Mouse (Mus musculus) fibroblast of lung, adult 2 months (primary cell): ENCODE measurements at regions not wholly inside any gene's neighbourhood (a gene's known extent, or its start where the extent isn't known, plus 50 kb on each side); places are given as distances from the start of the nearest gene placed in this dataset.

Experiments used
- DNase-seq: peaks from one replicate; pipeline ENCODE4 v3.0.0-alpha.2; 2011; ENCODE audit warnings: low read depth

DNA sequence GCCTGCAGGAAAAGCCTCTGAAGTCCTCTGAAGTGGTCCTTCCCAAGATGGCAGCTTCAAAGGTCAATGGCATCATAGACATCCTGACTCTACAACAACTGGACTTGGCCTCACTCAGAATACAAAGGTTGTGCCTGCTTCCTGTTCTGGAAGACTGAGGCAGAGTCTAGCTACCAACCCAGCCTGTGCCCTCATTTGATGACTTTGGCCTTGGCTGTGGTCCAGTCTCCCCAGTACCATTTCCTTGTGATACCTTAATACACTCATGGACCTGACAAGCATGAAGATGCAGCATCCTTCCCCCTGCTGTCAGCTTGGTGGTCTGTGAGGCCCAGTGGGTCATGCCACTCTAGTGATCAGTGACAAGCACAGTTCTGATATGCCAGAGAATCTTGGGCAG, 130.6 kb downstream of the Gm4791 start:
- DNase-seq: no peak

DNA sequence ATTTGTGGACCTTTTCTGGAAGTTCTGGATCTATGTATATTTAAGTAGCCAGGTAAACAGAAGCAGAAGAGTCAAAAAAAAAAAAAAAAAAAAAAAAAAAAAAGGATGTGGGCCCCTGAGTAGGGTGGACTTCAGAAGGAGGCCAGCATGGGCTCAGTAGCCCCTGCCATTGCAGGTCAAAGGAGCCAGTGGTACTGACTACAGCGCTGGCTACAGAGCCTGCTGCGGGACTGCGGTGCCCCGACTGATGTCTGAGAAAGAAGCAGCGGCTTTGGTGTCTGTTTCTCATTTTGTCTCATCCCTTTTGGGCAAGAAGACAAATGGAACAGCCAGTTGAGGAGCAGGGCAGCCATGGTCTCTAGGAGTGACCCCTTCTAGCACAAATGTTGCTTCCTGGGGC, 134.9 kb downstream of the Gm4791 start:
- no peak for DNase-seq

DNA sequence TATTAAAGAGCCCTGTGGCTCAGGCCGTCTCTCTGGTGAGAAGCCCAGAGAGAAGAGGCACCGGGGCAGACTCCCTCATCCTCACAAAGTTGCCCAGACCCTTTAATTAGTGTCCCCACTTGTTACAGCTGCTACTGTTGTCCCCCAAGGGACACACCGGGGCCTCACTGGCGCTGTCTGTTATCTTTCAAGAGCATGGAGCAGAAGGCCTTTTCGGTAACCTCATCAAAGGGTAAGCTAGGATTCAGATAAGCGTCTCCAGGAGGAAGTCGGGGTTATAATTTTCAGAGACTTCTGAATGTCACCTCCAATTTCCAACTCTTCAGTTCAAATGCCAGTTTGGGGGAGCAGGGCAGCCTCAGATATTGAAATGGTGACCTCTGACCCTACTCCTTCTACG, 135.3 kb downstream of the Gm4791 start:
- no peak for DNase-seq

DNA sequence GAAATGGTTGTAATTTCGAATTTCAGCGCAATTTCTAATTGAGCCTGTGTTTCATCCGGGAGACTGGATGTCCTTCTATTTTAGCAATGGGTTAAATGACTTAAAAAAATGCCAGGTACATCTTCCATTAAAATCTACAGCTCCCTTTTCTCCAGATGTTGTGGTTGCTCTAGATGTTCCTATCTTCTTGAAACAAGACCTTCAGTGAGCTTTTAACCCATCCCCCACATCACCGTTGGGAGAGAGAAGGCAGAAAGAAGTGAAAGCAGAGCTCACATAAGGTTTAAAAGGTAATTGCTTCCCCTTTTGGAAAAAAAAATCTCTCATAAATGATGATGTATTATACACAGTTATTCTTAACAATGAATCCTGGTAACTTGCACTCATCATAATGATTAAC, 135.9 kb downstream of the Gm4791 start:
- no peak for DNase-seq

DNA sequence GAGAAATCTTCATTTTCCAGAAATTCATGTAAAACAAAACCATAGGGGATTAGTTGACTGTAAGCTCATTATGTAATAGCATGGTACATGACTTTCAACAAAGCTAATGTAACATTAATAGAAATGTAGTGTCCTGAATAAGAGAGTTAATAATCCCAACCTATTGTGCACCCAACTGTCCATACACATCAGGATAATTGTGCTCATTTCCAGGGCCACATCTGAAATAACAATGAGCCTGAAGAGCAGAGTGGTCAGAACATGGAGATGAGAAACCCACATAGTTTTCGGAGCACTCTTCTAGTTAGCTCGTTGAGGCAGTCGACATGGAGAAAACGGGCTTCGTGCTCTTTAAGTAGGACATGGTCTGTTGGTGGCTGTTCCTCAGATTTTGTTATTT, 138.1 kb downstream of the Gm4791 start:
- no peak for DNase-seq

DNA sequence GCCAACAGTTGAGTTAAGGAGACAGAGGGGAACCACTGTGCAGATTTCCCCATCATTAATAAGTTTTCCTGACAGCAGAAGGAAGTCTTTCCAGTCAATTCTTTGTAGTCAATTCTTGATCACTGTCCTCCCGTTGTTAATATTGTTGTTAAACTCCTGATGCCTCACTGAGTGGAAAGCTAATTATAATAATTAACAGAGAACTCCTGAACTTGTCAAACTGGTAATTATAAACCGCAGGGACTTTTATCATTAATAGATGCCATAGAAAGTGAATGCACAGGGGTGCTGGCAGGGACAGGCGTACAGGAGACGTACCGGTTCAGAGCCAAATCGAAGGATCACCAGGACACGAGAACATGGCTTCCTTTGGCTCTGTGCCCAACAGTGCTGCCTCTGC, 154.9 kb downstream of the Gm4791 start:
- DNase-seq: no peak

DNA sequence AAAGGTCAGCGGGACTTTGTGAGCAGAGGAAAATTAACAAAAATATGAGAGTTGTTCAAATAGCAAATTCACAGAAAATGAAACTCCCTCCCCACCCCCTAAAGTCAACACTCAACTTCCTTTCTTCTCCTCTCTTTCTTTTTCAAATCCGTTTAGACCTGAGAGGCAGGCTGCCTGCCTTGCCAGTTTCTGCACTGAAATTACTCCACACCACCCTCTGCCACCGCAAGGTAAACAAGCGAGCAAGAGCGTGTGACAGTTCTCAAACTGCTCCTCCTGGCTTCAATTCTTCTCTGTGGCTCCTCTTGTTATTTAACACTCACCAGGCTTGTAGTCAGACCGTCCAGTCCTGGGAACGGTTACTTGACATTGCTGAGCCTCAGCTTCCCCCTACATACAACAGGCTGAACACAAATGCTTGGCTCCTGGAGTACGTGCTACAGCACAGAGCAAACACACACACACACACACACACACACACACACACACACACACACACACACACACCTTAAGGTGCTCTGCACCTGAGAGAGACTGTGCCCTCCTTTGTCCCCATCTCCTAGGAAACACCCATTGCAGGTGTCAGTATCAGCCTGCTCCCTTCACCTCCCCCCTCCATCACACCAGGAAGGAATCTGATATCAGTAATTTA, 167.1 kb downstream of the Gm4791 start:
- DNase-seq: no peak

DNA sequence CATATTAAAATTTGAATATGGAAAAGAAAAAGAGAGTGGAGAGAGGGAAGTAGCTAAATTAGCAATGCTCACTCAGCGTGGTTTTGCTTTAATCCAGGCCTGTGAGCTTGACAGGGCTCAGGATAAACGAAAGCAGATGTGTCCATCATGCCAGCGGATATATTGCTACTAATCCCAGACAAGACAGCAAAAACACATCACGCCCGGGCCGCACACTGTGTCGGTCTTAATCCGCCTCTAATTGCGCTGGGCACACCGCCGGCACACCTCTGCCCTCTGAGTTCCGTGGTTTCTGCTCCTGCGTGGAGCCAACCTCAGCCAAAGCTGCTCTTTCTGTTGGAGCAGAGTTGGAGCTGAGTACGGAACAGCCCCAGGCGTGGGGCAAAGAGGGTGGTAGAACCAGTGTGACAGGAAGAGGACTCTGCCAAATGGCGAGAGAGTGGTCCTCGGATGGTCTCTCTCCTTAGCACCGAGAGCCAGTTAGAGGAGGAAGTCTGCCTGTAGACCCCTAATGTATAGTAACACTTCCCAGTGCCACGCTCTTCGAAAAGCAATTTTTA, 169.2 kb downstream of the Gm4791 start:
- DNase-seq: no peak

DNA sequence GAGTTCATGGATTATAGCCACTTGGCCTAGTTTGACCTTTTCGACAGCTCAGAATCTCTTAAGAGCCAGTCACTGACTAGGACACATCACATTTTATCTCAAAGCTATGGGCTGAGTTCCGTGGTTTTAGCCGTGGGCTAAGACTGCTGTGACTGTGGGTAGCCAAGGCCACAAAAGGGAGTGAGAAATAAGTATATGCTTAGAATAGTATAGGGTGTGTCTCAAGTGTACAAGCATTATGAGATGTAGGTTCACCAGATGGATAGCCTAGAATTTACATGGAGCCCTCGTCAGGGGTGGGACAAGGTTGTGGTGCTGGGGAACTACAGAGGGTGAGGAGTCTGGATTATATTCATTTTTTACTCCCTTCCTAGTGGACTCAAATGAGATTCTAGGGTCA, 177.5 kb downstream of the Gm4791 start:
- DNase-seq: no peak

DNA sequence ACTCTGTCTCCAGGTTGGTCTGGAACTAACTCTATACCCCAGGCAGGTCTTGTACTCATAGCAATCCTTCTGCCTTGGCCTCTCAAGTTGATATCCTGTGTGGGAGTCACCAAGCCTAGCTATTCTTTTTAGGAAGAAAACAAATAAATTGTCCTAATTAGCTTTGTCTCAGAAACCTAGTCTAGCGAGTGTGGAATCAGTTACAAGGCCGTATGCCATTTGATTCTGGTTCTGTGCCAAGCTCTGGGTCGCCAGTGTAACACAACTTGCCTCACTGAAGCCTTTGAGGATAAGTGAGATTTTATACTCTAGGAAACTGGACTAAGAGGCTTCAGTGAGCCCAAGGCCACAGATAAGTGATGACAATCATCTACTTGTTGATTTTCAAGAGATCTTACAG, 219.6 kb downstream of the Gm4791 start:
- no peak for DNase-seq

DNA sequence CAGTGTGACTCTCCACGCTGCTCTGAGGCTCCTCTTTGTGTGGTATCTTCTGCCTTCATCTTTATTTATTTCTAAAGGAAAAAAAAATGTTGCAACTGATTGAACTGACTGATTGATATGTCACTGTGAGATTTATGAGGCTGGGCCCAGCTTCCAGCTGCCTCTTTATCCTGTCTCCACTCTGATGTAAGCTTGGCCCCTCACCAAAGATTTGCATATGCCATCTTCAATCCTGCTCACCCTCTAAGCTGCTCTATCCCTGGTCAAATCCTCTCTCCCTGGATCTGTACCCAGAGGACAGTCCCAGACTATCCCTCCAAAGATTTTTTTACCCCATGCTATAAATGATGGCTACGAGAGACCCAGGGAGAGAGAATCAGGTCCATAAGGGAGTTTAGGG, 225.0 kb downstream of the Gm4791 start:
- no peak for DNase-seq

DNA sequence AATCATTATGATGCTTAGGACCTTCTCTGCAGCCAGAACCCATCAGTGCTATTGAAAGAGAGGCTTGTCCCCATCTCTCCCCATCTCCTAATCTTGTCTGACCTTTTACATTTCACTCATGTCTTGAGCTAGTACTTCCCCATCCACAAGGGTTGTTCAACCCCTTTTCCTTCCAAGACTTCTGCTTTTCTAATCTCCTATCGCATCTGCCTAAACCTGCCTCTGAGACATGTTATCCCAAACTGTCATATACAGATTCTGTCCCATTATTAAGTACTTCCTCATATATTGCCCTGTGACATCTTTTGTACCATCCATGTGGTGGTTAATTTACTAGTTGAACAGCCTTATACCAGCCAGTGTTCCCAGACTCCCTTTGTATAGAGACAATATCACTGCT, 225.7 kb downstream of the Gm4791 start:
- no peak for DNase-seq

DNA sequence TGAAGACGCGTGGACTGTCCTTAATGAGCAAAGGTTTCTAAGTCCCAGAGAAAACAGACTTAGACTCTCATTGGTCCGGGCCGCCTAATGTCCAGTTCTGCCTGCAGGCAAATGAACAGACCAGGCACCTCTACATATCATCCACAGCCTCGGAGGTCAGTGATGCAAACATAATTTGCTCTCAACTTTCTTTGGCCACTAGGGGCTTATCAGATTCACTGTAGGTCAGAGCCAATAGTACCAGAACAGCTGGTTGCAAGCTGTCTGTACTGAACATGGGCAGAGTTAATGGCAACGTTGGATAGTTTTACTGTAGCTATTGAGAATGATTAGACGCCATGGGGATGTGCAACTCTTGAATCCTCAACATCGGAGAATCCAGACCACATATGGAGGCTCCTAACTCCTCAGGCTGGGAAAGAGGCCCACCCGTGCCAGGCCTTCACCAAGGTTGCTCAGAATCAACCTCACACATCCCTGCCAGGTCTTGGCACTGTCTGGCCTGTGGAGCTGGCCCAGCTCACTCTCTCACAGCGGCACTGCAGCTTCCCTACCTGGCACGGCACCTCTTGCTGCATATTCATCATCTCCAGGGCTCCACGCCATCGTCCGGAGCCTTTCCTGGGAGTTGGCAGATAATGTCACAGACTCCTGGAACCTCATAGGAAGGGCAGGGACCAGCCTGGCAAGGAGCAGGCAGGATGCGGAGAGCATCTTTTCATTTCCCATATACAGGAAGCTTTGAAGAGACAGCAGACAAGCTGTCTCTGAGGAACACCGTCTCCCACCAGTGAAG, 228.1 kb downstream of the Gm4791 start:
- no peak for DNase-seq

DNA sequence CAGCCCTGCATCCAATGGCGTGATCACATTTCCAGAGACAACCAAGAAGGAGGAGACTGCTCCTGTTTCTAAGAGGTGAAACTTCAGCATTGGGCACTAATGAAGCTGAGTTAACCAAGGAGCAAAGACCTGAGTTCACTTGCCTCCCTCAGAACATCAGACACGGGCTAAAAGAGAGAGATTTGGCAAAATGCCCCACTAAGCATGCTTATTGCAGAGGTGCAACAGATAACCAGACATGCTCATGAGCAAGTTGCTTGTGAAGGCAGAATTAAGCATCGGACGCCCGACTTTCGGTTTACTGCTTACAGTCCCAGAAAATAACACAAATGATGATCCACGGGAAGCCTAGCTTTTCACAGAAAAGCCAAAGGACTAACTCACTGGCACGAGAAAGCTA, 228.8 kb downstream of the Gm4791 start:
- DNase-seq: no peak

DNA sequence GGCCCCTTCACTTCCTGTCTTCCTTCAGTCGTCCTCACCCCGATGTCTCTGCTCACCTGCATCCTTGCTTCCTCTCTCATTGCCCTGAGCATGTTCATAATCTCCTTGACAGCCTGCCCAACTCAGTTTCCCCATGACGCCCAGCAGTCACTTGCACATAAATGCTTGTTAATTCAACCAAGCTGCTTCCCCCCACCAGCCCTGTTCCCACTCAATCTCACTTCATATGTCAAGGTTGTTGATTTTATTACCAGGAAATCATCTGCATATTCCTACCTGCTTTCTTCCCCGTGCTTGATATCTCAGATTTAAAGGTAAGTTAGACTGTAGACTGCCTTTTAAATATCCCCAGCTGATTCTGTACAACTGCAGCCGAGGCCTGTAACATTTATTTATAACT, 230.2 kb downstream of the Gm4791 start:
- DNase-seq: no peak

DNA sequence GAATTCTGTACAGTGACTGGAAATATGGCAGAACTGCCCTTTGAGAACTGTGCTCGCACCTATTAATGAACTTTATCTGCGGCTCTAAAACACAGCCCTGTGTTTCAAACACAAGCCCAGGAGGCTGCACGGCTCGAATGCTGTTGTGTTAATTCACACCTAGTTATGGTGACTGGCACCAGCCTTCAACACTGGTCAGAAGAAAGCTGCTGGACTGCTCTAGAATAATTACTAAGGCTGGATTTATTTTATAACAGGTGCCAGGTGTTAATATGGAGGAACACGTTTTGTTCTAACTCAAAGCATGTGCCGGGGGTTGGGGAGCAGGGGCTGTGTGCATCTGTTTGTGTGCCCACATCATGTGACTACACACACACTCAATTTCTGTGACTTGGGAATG, 230.8 kb downstream of the Gm4791 start:
- DNase-seq: no peak

DNA sequence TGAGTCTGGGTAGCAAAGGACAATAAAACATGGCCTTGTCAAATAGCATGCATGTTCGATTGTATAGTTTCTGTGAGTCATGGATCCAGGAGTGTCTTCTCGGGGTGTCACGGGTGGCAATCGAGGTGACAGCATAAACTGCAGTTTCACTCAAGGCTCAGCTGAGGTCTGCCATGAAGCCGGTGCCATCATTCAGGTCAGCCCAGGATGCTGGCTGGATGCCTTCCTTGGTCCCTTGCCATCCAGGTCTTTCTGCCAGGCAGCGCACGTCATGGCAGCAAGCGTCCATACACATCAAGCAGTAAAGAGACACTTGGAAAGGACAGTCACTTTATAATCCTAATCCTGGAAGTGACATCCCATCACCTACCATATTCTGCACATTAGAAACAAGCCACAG, 242.4 kb downstream of the Gm4791 start:
- DNase-seq: no peak

DNA sequence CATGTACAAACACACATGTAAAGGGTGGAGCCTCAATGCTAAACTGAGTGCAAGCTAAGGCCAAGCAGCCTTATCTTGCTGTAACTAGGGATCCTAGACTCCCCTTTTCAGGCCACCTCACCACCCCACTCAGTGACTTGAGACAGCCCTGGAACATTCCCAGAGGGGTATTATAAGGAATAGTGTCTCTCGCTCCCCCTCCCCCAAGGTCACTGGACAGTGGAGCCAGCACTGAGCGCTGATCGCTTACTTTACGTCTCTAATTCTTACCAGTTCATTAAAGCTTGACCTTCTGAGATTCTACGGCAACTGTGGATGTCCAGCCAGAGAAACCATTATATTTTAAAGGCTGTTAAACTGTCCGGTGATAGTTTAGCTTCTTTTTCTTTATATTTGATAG, 243.5 kb downstream of the Gm4791 start:
- DNase-seq: no peak

DNA sequence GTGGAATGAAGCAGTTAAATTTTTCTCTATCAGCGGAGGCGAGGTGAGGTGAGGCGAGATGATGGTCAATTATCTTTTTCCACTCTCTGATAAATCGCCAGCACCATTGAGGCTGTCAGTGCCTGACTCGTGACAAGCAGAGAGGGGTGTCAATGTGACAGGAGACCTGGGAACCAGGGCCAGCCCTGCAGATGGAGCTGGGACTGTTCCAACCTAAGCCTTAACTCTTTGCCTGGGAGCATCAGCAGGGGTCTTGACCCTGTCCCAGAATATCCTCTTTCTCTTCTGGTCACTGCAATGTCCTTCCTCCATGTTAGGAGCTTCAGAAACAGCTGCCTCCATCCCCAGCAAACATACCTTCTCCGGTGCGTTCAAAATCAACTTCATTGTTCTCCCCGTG, 244.0 kb downstream of the Gm4791 start:
- no peak for DNase-seq

DNA sequence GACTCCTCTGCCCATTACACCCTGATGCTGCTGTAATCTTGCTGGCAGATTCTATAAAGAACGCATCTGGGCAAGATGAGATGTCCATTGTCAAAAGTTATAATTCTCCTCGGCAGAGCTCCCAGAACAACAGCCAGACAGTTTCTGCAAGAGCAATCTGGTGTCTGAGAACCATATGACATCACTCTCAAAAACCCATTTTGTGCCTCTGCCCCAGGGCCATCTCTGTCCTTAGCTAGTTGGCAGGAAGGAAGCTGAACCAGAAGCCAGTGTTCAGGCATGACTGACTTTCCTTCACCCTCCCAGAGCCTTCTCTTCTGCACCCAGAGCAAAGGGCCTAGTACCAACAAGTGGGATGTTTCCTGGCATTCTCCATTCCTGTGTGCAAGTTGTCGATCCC, 250.5 kb downstream of the Gm4791 start:
- DNase-seq: no peak

DNA sequence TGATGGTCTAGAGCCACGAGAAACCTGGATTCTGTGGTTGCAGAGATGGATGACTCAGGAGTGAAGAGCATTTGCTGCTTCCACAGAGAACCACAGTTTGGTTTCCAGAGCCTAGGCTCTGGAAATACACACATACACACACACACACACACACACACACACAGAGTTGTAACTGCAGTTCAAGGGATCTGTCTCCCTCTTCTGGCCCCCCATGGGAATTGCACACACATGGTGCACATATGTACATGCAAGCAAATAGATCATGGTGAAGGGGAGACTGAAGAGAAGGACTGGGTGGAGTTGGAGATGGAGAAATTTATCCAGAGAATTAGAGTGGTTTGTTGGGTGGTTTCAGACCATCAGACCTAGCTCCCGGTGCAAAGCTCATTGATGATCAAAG, 252.6 kb downstream of the Gm4791 start:
- DNase-seq: no peak

DNA sequence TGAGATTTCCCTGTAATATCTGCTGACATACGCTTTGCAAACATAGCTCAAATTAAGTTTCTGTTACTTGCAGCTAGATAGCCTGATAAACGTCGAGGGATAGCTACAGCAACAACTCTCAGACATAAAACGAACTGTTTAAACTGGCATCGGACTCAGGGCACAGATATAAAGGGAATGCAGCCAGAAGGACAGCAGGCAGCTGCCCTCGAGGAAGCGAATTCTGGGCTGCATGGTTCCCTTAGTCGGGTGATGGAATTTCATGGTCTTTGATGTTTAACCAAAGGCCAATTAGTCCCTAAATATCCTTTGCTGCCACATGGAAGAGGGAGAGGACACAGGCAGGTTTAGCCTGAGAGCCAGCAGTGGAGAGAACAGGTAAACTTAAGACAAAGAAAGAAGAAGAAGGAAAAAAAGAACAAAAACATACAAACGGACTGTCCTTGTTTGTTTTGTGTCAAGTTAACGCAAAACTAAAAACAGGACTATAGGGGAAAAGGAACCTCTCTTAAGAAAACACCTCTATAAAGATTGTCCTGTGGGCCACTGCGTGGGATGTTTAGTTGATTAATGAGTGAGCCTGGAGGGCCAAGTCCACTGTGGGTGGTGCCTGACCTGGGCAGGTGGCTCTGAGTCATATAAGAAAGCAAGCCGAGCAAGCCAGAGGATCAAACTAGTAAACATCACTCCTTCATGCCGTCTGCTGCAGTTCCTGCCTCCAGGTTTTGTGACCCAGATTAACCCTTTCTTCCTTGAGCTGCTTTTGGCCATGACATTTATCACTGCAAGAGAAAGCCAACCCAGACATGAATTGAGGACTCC, 255.5 kb downstream of the Gm4791 start:
- no peak for DNase-seq

DNA sequence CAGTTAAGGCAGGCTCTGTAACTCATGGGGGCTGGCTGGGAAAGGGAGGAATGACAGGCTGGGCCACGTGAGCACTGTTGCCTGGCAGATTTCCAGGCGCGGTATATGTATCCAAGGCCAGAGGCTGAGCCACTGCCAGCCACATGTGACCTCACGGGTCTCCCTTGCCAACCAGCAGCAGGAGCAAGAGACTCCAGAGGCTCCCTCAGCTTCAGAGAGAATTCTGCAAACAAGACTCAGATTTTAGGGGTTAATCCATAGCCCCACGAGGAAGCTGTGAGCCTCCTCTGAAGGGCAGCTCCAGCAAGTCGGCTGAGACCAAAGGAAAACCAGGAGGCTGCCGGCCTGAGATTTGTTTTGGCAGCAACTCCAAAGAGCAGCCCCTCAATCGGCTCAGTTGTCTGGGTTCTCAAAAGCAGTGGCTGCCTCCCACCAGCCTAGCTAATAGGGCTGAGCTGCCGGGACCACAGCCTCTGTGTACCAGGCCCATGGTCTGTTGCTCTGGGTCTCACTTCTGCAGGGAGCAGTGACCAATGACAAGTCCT, 264.0 kb upstream of the Cadm1 start:
- DNase-seq: no peak
